Mouse (Mus musculus) heart, postnatal 0 days (tissue): ENCODE results near the gene Vps52.
"Not testable (repeated sequence)": the region's sequence is repeated elsewhere in the genome, so short reads cannot be mapped to it uniquely, and the experiment has no call there.

Source experiments
- CTCF ChIP-seq: IDR thresholded peaks from 2 replicates; pipeline ENCODE4 v1.5.1; 2016; ENCODE audit warnings: antibody characterized with exemption, control low read depth, low read depth
- EP300 ChIP-seq: IDR thresholded peaks from 2 replicates; pipeline ENCODE4 v1.6.1; 2016; ENCODE audit warnings: antibody characterized with exemption, low read depth

DNA sequence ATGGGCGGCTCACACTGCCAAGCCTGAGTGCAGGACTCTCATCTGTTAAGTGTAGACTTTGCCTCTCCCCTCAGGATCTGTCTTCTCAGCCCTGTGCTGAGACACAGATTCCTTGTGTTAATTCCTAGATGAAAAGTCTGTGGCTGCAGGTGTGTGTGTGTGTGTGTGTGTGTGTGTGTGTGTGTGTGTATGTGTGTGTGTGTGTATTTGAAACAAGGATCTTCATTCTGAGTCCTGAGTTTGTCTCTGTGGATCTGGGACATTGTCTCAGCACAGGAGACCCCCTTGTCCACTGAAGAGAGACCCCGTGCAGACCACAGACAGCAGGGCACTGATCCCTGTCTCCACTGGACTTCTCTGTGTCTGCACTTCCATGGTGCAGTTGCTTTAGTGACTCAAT is 45.2 kb downstream of the Vps52 start:
- not testable (repeated sequence) for TF ChIP-seq CTCF, EP300
